Mouse (Mus musculus) kidney, adult 2 months (tissue): ENCODE data around the gene Nlk. TPM values are rescaled to one million over a fixed set of nuclear protein-coding genes. Genes with fewer than 3 reads are reported as not detected.

Experiments
- DNase-seq: peaks from one replicate; pipeline ENCODE4 v3.0.0; 2021
- H3K27ac ChIP-seq: fragments of 200-500 bp; 2 replicates; pipeline ENCODE4 v1.5.1; 2012; ENCODE audit warnings: low read depth, low read length, control low read depth, inconsistent platforms; ENCODE audit not compliant: insufficient read depth
- H3K27me3 ChIP-seq: fragments of 200-500 bp; replicated peaks from 2 replicates; pipeline ENCODE4 v1.6.1; 2012; ENCODE audit warnings: mild to moderate bottlenecking, moderate library complexity, low read length, inconsistent platforms; ENCODE audit not compliant: control insufficient read depth, insufficient read depth
- H3K36me3 ChIP-seq: fragments of 200-500 bp; 2 replicates; pipeline ENCODE4 v1.6.1; 2012; ENCODE audit warnings: mild to moderate bottlenecking, moderate library complexity, low read length, inconsistent platforms; ENCODE audit not compliant: control insufficient read depth, insufficient read depth
- H3K4me1 ChIP-seq: fragments of 200-500 bp; 2 replicates; pipeline ENCODE4 v1.6.1; 2011; ENCODE audit warnings: low read length; ENCODE audit not compliant: control insufficient read depth, insufficient read depth
- H3K4me3 ChIP-seq: fragments of 200-500 bp; 2 replicates; pipeline ENCODE4 v1.5.1; 2011; ENCODE audit warnings: mild to moderate bottlenecking, low read depth, low read length, control low read depth; ENCODE audit not compliant: insufficient read depth
- CTCF ChIP-seq: fragments of 200-500 bp; conservative IDR thresholded peaks from 2 replicates; pipeline ENCODE4 v1.5.1; 2011; ENCODE audit warnings: low read depth, mild to moderate bottlenecking, control low read depth, low read length, moderate library complexity, mixed read lengths; ENCODE audit not compliant: insufficient read depth, insufficient read length
- POLR2A ChIP-seq: fragments of 200-500 bp; IDR thresholded peaks from one replicate; pipeline ENCODE4 v1.6.1; 2011; ENCODE audit warnings: low read depth, low read length, control low read depth
- WGBS: fragments of 180-500 bp; shearing (Covaris S2); methylation state at CpG from one replicate; pipeline ENCODE4 v1.1.7; 2018; 5-methylcytosine and 5-hydroxymethylcytosine counted together
- polyA plus RNA-seq: library from polyadenylated mRNA; depleted of rRNA; stranded (reverse); fragments of >200 nt; gene quantifications from 2 replicates; pipeline ENCODE4 v1.2.3, GENCODE M21; 2012

The Nlk gene
- polyA plus RNA-seq, 1 experiment: 11.7 TPM

DNA sequence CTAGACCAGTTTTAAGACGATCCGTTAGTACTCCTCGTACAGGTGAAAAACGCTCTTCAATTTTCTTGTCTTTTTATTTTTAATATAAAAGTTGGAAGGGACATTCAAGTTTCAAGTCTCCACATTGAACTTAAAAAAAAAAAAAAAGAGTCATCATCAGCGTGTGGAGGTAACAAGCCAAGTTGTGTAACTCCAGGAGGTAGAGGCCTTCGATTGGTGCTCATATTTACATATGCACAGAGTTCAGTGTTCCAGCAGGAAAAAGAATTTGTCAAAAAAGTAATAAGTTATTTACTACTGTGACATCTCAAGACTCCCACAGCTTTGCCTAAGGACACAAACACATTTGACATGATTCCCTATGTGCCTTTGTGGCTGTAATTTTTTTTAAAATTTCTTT is 129.6 kb downstream of the Nlk start:
- Histone ChIP-seq H3K27me3 (no peaks in the 10 kb centered on the region), H3K4me3 (no peak overlapping the region), H3K27ac (no peak overlapping the region), H3K4me1 (no peaks in the 10 kb centered on the region), H3K36me3 (no peaks in the 10 kb centered on the region)
- TF ChIP-seq POLR2A (no peak), CTCF (no peak)
- 72% methylated on average over 6 of the region's 6 CpGs for WGBS
- DNase-seq: no peak

DNA sequence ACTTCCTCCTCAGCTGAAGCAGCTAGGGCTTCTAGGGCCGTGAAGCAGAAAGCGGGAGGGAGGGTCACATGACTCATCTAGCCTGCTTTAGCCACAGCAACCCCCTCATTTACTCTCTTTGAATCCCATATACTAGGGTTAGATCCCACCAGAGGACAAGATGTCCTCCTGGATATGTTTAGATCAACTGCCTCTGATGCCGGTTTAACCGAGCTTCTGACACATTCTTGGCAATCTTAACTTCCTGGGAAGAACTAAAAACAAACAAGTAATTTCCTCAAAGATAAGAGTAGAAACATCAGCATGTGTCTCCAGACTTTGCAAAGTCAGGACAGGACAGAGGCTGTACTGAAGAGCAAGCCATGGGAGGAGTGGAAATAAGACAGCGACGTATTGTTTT is 130.4 kb downstream of the Nlk start:
- peak; percentile 84 for DNase-seq
- H3K4me1 ChIP-seq: no peaks in the 10 kb centered on the region

DNA sequence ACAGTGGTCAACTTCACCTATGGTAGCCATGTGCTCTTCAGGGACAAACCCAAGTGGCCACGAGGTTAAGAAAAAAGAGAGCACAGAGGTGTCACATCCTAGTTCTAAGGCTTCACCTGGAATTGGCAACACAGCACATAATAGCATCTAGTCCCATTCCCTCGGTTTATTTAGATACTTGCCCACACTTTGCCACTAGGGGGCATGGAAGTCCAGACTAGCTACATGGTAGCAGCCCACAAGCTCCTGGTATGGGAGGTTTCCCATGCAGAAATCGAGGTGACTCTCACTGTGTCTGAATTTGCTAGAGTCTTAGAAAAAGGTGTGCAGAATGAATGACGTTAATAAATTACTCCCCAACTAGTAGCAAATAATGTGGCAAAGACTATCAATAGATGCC is 136.7 kb downstream of the Nlk start:
- TF ChIP-seq POLR2A (no peak), CTCF (peak; percentile 85)

More for the DNA sequence above, 130.4 kb downstream of the Nlk start:
- H3K27me3 ChIP-seq: no peaks in the 10 kb centered on the region
- TF ChIP-seq CTCF: no peak
- TF ChIP-seq POLR2A: no peak
- WGBS: 44% methylated on average over 6 of the region's 6 CpGs
- H3K36me3 ChIP-seq: no peaks in the 10 kb centered on the region
- no peak overlapping the region for H3K4me3 ChIP-seq
- peak overlapping the region; percentile 89 for H3K27ac ChIP-seq

DNA sequence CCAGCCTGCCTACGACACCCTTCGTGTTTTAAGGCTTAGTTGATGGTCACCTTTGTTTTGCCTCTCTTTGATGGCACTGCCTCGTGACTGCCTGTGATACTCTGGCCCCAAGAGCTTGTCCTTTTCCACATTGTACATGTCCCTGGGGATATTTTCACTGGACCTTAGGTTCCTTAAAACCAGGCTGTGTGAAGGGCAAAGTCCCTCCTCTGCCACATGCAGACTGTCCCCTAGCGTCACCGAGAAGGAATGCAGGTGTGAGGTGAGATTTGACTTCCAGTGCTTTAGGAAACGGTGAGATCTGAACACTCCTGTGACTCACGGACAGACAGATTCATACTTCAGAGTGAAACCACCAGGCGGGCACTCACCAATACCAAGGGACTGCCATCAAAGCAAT is 139.9 kb downstream of the Nlk start:
- no peaks in the 10 kb centered on the region for H3K27me3 ChIP-seq
- H3K36me3 ChIP-seq: no peaks in the 10 kb centered on the region
- WGBS: 43% methylated on average over 8 of the region's 8 CpGs
- H3K27ac ChIP-seq: peak overlapping the region; percentile 21; the same call in 1 of the 2 replicates
- peaks cover 3% of the 10 kb centered on the region; the same call in 1 of the 2 replicates for H3K4me1 ChIP-seq
- DNase-seq: peak; percentile 77
- TF ChIP-seq POLR2A (no peak), CTCF (peak; percentile 76)
- no peak overlapping the region for H3K4me3 ChIP-seq

More for the DNA sequence above, 136.7 kb downstream of the Nlk start:
- H3K36me3 ChIP-seq: no peaks in the 10 kb centered on the region
- H3K4me1 ChIP-seq: peaks cover 3% of the 10 kb centered on the region; the same call in 1 of the 2 replicates
- H3K4me3 ChIP-seq: no peak overlapping the region
- no peaks in the 10 kb centered on the region for H3K27me3 ChIP-seq
- DNase-seq: peak; percentile 85
- H3K27ac ChIP-seq: no peak overlapping the region
- WGBS: 9% methylated on average over 4 of the region's 4 CpGs

DNA sequence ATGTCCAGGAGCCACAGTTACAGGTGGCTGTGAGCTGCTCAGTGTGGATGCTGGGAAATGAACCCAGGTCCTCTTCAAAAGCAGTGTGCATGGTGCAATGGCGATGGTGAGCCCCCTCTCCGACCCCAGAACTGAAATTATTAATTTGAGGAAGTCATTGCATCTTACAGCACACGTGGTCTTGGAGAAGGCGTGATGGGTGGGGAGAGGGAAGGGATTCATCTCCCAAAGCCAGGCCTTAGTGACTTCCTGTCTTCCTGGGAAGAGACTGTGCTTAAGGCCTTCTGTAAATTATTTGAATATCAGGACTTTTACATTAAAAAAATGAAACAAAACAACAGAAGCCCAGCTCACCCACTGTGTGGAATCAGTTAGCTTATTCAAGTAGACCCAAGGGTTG is 141.1 kb downstream of the Nlk start:
- Histone ChIP-seq H3K4me3 (no peak overlapping the region), H3K4me1 (peaks cover 6% of the 10 kb centered on the region; the same call in 1 of the 2 replicates), H3K27me3 (no peaks in the 10 kb centered on the region), H3K36me3 (no peaks in the 10 kb centered on the region), H3K27ac (peak overlapping the region; percentile 46; the same call in 1 of the 2 replicates)
- 69% methylated on average over 4 of the region's 4 CpGs for WGBS
- no peak for DNase-seq
- no peak for TF ChIP-seq CTCF
- TF ChIP-seq POLR2A: no peak

DNA sequence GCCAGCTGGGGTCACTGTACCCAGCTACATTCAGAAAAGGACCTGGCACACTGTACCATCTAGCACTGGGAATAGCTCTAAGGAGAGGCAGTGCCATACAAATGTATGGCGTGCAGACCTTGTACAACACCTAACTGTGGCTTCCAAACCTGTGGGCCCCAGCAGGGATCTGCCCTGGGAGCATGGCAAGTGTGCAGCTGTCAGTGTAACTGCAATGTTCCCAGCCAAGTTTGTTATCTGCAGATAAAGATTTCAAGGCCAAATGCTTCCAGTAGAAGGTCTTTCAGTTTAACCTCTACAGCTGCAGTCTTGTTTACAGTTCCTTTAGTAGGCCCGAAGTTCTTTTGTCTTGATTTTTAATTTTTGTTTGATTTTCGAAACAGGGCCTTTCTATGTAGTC is 141.6 kb downstream of the Nlk start:
- no peak overlapping the region for H3K27ac ChIP-seq
- no peaks in the 10 kb centered on the region for H3K27me3 ChIP-seq
- no peak for TF ChIP-seq POLR2A
- no peak for TF ChIP-seq CTCF
- no peak overlapping the region for H3K4me3 ChIP-seq
- peaks cover 8% of the 10 kb centered on the region; the same call in 1 of the 2 replicates for H3K4me1 ChIP-seq
- no peak for DNase-seq
- H3K36me3 ChIP-seq: no peaks in the 10 kb centered on the region
- 77% methylated on average over 3 of the region's 3 CpGs for WGBS

DNA sequence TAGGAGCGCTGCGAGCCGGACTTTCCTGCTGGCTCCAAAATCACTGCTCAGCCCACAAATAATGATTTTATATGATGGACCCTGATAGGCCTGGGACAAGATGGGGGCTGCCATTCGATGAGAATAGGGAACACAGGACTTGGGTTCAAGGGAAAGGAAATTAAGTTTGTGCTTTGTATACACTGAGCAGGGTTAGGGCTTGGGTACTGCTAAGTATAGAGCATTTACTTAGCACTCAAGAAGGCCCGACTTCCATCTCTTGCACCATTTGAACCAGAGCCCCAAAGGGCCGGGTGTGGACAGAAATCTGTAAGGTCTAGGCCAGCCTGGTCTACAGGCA is 146.1 kb downstream of the Nlk start:
- no peaks in the 10 kb centered on the region for H3K27me3 ChIP-seq
- WGBS: 33% methylated on average over 6 of the region's 6 CpGs
- peaks cover 11% of the 10 kb centered on the region; the same call in 1 of the 2 replicates for H3K4me1 ChIP-seq
- H3K36me3 ChIP-seq: no peaks in the 10 kb centered on the region
- H3K27ac ChIP-seq: no peak overlapping the region
- peak overlapping the region; percentile 45 for H3K4me3 ChIP-seq
- TF ChIP-seq POLR2A: no peak
- TF ChIP-seq CTCF: no peak
- no peak for DNase-seq
